Mouse (Mus musculus) megakaryocyte, embryonic 14.5 days (primary cell): Measurements from ENCODE around the gene Eif5b.

Source experiments
- FLI1 ChIP-seq: IDR thresholded peaks from 2 replicates; pipeline ENCODE4 v1.6.1; 2012; ENCODE audit warnings: low read length, inconsistent platforms, mixed read lengths
- GATA1 ChIP-seq: IDR thresholded peaks from 3 replicates; pipeline ENCODE4 v1.6.1; 2012; ENCODE audit warnings: mixed read lengths, low read length, inconsistent platforms, borderline replicate concordance

- no peak for TF ChIP-seq FLI1
- no peak for TF ChIP-seq GATA1
Observed at GRCm38 (mm10) chr1:37968746-37969145, 29.1 kb upstream of the Eif5b start.
